Mouse (Mus musculus): ENCODE results near the gene Kat5. TPM values are rescaled to one million over a fixed set of nuclear protein-coding genes. Genes with fewer than 3 reads are reported as not detected.

Kat5 gene
- polyA plus RNA-seq, 1 experiment from 2014 or later = 32.2 TPM

DNA sequence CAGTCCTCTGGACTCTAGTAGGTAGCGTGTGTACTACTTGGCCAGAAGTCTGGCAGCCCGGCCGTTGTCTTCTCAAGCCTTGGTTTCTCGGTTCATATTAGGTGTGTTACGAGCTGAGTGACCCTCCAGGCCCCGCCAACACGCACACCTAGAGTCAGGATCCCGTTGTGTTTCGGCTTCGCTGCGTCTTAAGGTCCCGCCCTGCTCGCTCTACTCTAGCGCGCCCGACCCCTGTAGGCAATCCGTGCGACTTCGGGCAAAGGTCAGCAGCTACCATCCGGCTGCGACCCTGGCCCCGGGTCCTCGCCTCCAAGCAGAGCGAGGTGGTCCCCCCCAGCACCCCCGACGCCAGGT is 42.9 kb downstream of the Kat5 start:
- Histone ChIP-seq H3K27ac (replicated peaks; ENCODE audit: low read depth, low read length) (no peak overlapping the region), H3K9me3 (replicated peaks; ENCODE audit: control insufficient read depth, low read length) (no peaks in the 10 kb centered on the region), H3K27me3 (ENCODE audit: control insufficient read depth, insufficient read depth, low read length) (peaks cover 20% of the 10 kb centered on the region), H3K4me1 (ENCODE audit: control insufficient read depth, insufficient read depth, low read length) (no peaks in the 10 kb centered on the region; the same call in 1 of the 2 replicates), H3K4me3 (ENCODE audit: low read depth, low read length) (peak overlapping the region; percentile 75), H3K9ac (replicated peaks; ENCODE audit: low read length) (peak overlapping the region; percentile 67), H3K36me3 (replicated peaks; ENCODE audit: control insufficient read depth, insufficient read depth, low read depth, low read length) (no peaks in the 10 kb centered on the region), H3K4me2 (ENCODE audit: low read depth, low read length) (peak overlapping the region; percentile 95)
- peak; percentile 7; the same call in 1 of the 2 replicates for ATAC-seq (replicated peaks; ENCODE audit: insufficient number of reproducible peaks, low FRiP score, low TSS enrichment, low read depth)
- DNase-seq (ENCODE audit: low spot score) = no peak
- 3% methylated on average over 26 of the region's 26 CpGs for WGBS

DNA sequence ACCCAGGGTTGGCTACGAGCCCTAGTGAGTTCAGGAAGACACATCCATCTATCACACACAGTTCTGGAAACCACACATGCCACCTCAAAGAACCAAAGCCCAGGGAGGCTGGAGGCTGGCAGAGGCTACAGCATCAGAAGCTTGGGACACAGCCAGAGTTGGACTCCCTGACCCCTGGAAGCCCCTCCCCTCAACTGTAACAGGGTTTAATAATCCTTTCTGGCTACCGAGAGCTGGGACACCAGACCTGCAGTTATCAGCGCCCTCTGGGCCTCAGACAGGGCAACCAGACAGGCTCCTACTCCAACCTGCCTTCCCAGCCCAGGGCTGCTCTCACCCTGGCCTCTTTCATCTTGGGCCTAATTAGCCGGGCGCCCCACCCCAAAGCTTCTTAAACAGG is 43.7 kb downstream of the Kat5 start:
- no peak overlapping the region for H3K27ac ChIP-seq (replicated peaks; ENCODE audit: low read depth, low read length)
- H3K9ac ChIP-seq (replicated peaks; ENCODE audit: low read length) = no peak overlapping the region
- no peak for DNase-seq (ENCODE audit: low spot score)
- H3K27me3 ChIP-seq (ENCODE audit: control insufficient read depth, insufficient read depth, low read length) = peaks cover 28% of the 10 kb centered on the region
- no peak overlapping the region for H3K4me2 ChIP-seq (ENCODE audit: low read depth, low read length)
- no peaks in the 10 kb centered on the region for H3K9me3 ChIP-seq (replicated peaks; ENCODE audit: control insufficient read depth, low read length)
- no peaks in the 10 kb centered on the region for H3K36me3 ChIP-seq (replicated peaks; ENCODE audit: control insufficient read depth, insufficient read depth, low read depth, low read length)
- WGBS = 55% methylated on average over 5 of the region's 5 CpGs
- H3K4me3 ChIP-seq (ENCODE audit: low read depth, low read length) = no peak overlapping the region
- no peak for ATAC-seq (replicated peaks; ENCODE audit: insufficient number of reproducible peaks, low FRiP score, low TSS enrichment, low read depth)
- no peaks in the 10 kb centered on the region; the same call in 1 of the 2 replicates for H3K4me1 ChIP-seq (ENCODE audit: control insufficient read depth, insufficient read depth, low read length)

DNA sequence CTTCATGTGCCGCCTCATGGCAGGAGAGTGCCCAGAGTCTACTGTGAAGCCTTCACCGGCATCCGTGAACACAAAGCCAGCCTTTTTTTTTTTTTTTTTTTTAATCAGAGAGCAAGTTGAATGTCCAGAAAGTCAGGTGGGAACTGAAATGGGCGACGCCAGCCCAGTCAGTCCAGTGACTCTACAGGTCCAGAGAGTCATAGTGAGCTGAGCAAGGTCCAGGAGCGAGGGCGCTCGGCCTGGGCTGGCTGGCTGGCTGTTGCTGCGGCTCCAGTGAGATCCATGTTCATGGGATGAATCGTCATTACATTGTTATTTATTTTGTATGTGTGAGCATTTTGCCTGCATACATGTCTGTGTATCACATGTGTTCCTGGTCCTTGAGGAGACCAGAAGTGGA is 47.3 kb downstream of the Kat5 start:
- no peak for DNase-seq (ENCODE audit: low spot score)

DNA sequence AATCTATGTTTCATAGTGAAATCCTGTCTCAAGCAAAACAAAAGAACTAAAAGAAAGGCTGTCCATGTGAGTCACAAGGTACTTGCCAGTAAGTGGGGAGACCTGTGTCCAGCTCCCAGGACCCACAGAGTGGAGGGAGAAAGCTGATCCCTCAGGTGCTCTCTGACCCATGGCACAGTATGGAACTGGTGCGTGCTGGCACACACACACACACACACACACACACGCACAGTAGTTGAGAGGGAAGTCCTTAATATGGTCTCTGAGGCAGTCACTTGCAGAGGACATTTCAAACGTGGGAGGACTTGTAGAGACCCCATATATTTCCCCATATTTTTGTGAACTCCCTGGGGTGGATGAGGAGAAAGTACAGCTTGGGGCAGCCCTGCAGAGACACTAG is 48.2 kb downstream of the Kat5 start:
- no peak overlapping the region for H3K9ac ChIP-seq (replicated peaks; ENCODE audit: low read length)
- no peak overlapping the region for H3K27ac ChIP-seq (replicated peaks; ENCODE audit: low read depth, low read length)
- H3K36me3 ChIP-seq (replicated peaks; ENCODE audit: control insufficient read depth, insufficient read depth, low read depth, low read length) = no peaks in the 10 kb centered on the region
- no peak overlapping the region for H3K4me2 ChIP-seq (ENCODE audit: low read depth, low read length)
- DNase-seq (ENCODE audit: low spot score) = no peak
- no peak for ATAC-seq (replicated peaks; ENCODE audit: insufficient number of reproducible peaks, low FRiP score, low TSS enrichment, low read depth)
- 0 out of 2 replicates have a peak, but pooled peaks cover 2% of the 10 kb centered on the region for H3K4me1 ChIP-seq (ENCODE audit: control insufficient read depth, insufficient read depth, low read length)
- H3K27me3 ChIP-seq (ENCODE audit: control insufficient read depth, insufficient read depth, low read length) = peaks cover 67% of the 10 kb centered on the region
- no peaks in the 10 kb centered on the region for H3K9me3 ChIP-seq (replicated peaks; ENCODE audit: control insufficient read depth, low read length)
- H3K4me3 ChIP-seq (ENCODE audit: low read depth, low read length) = no peak overlapping the region
- WGBS = 69% methylated on average over 3 of the region's 3 CpGs

More for the DNA sequence above, 47.3 kb downstream of the Kat5 start:
- WGBS = 87% methylated on average over 10 of the region's 10 CpGs
- H3K27me3 ChIP-seq (ENCODE audit: control insufficient read depth, insufficient read depth, low read length) = peaks cover 63% of the 10 kb centered on the region
- H3K36me3 ChIP-seq (replicated peaks; ENCODE audit: control insufficient read depth, insufficient read depth, low read depth, low read length) = no peaks in the 10 kb centered on the region
- ATAC-seq (replicated peaks; ENCODE audit: insufficient number of reproducible peaks, low FRiP score, low TSS enrichment, low read depth) = no peak
- H3K27ac ChIP-seq (replicated peaks; ENCODE audit: low read depth, low read length) = no peak overlapping the region
- no peaks in the 10 kb centered on the region for H3K9me3 ChIP-seq (replicated peaks; ENCODE audit: control insufficient read depth, low read length)
- H3K4me1 ChIP-seq (ENCODE audit: control insufficient read depth, insufficient read depth, low read length) = 0 out of 2 replicates have a peak, but pooled peaks cover 2% of the 10 kb centered on the region
- H3K9ac ChIP-seq (replicated peaks; ENCODE audit: low read length) = no peak overlapping the region
- H3K4me2 ChIP-seq (ENCODE audit: low read depth, low read length) = no peak overlapping the region
- H3K4me3 ChIP-seq (ENCODE audit: low read depth, low read length) = no peak overlapping the region

DNA sequence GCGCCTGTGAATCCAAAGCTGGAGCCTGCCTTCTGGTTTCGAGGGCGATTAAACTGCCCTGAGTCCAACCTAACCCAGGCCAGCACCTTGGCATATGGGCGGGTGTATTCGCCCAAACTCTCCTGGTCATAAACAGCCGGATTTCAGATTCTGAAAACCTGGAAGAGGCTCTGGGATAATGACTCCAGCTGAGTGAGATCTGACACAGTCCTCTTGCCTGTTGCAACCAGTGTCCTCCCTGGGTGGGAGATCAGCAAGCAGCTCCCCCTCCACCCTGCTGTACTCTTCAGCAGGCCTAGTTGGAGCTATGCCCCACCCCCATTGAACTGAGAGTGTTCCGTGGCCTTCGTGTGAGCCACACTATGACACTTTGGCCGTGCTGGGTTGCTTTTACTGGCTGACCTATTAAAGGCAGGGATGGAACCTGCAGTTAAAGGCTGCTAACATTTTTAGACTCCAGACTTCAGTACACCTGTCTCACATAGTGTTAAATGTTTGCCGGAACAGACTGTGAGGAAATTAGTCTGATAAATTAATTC is 48.7 kb downstream of the Kat5 start:
- no peak overlapping the region for H3K9ac ChIP-seq (replicated peaks; ENCODE audit: low read length)
- WGBS = 14% methylated on average over 10 of the region's 10 CpGs
- no peak for ATAC-seq (replicated peaks; ENCODE audit: insufficient number of reproducible peaks, low FRiP score, low TSS enrichment, low read depth)

DNA sequence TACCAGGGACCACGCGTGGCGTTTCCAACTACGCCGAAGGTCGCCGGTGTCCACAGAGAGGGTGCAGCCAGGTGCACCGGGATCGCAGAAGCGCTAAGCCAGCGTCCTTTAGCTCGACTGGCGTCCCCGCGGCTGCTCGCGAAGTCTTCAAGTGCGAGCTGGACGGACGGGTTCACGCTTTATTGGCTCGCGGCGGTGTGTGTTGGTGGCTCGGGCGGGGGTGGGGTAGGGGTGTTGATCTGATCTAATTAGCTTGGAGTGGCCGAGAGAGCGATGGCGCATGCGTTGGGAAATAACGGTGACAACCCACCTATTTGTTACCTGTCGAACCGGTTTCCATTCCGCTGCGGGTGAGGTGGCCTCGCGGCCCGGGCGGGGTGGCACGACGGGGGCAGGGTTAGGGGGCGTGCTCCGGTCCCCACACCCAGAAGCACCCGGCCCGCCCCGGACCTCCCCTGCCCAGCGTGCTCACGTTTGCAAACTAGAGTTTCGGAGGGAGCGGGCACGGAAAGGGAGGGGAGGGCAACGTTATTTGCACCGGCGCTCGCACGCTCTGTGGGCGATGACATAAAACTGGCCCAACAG is 49.5 kb downstream of the Kat5 start, which contains the start of gene Ovol1:
Gene Ovol1, minus strand, starts transcription at position 190 of the 585 bp plus-strand sequence.
- Histone ChIP-seq H3K9me3 (replicated peaks; ENCODE audit: control insufficient read depth, low read length) (no peaks in the 10 kb centered on the region), H3K36me3 (replicated peaks; ENCODE audit: control insufficient read depth, insufficient read depth, low read depth, low read length) (no peaks in the 10 kb centered on the region), H3K27me3 (ENCODE audit: control insufficient read depth, insufficient read depth, low read length) (peaks cover 64% of the 10 kb centered on the region), H3K4me1 (ENCODE audit: control insufficient read depth, insufficient read depth, low read length) (0 out of 2 replicates have a peak, but pooled peaks cover 2% of the 10 kb centered on the region), H3K4me3 (ENCODE audit: low read depth, low read length) (peak within 1 kb of the TSS; percentile 26), H3K27ac (replicated peaks; ENCODE audit: low read depth, low read length) (no peak within 1 kb of the TSS), H3K4me2 (ENCODE audit: low read depth, low read length) (peak within 1 kb of the TSS; percentile 71), H3K9ac (replicated peaks; ENCODE audit: low read length) (0 out of 2 replicates have a peak within 1 kb of the TSS, but pooled peaks have one; percentile 1)
- 1% methylated on average over 57 of the region's 57 CpGs for WGBS
- DNase-seq (ENCODE audit: low spot score) (peak; percentile 52), ATAC-seq (replicated peaks; ENCODE audit: insufficient number of reproducible peaks, low FRiP score, low TSS enrichment, low read depth) (no peak)

More for the DNA sequence above, 48.7 kb downstream of the Kat5 start:
- H3K27ac ChIP-seq (replicated peaks; ENCODE audit: low read depth, low read length) = no peak overlapping the region
- peaks cover 64% of the 10 kb centered on the region for H3K27me3 ChIP-seq (ENCODE audit: control insufficient read depth, insufficient read depth, low read length)
- H3K9me3 ChIP-seq (replicated peaks; ENCODE audit: control insufficient read depth, low read length) = no peaks in the 10 kb centered on the region
- H3K4me2 ChIP-seq (ENCODE audit: low read depth, low read length) = no peak overlapping the region; the same call in 1 of the 2 replicates
- H3K36me3 ChIP-seq (replicated peaks; ENCODE audit: control insufficient read depth, insufficient read depth, low read depth, low read length) = no peaks in the 10 kb centered on the region
- no peak overlapping the region; the same call in 1 of the 2 replicates for H3K4me3 ChIP-seq (ENCODE audit: low read depth, low read length)
- H3K4me1 ChIP-seq (ENCODE audit: control insufficient read depth, insufficient read depth, low read length) = 0 out of 2 replicates have a peak, but pooled peaks cover 2% of the 10 kb centered on the region
- DNase-seq (ENCODE audit: low spot score) = no peak

DNA sequence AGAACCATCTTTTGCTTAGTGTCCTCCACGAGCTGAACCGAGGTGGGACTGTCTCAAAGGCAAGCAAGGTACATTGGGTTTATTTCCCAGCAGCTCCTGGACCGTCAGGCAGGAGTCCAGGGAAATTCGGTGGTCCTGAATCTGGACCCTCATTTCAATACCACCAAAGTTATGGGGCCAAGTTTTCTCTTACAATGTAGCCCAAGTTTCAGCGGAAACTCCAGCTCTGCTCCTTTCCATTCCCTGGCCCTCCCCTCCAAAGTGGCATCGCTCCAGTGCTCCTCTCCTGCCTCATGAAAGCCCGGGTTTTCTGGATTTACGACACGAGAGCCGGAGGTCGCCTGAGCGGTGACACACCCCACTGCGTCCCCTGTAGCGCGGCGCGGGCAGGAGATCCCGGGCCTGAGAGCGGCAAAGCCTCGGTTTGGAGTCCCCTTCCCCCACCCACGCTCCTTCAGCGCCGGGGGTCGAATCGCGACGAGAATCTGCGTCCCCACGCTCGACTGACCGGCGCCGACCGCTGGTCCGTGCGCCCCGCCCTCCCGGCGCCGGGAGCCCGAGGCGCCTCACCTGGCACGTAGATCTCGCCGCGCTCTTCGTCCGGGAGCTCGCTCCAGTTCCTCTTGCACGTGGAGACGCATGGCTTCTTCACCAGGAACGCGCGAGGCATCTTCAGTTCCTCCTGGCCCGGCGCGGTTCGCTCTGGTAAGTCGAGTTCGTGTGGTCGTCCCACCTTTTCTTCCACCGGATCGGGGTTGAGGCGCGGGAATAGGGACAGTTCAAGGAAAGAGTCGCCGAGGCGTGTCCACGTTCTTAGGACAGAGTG is 50.2 kb downstream of the Kat5 start:
- 0 out of 2 replicates have a peak overlapping the region, but pooled peaks have one; percentile 1 for H3K9ac ChIP-seq (replicated peaks; ENCODE audit: low read length)
- DNase-seq (ENCODE audit: low spot score) = peak; percentile 10
- WGBS = 1% methylated on average over 64 of the region's 69 CpGs

More for the DNA sequence above, 50.2 kb downstream of the Kat5 start:
- no peak overlapping the region for H3K27ac ChIP-seq (replicated peaks; ENCODE audit: low read depth, low read length)
- H3K4me3 ChIP-seq (ENCODE audit: low read depth, low read length) = peak overlapping the region; percentile 26
- no peaks in the 10 kb centered on the region for H3K36me3 ChIP-seq (replicated peaks; ENCODE audit: control insufficient read depth, insufficient read depth, low read depth, low read length)
- ATAC-seq (replicated peaks; ENCODE audit: insufficient number of reproducible peaks, low FRiP score, low TSS enrichment, low read depth) = no peak
- 0 out of 2 replicates have a peak, but pooled peaks cover 2% of the 10 kb centered on the region for H3K4me1 ChIP-seq (ENCODE audit: control insufficient read depth, insufficient read depth, low read length)
- H3K9me3 ChIP-seq (replicated peaks; ENCODE audit: control insufficient read depth, low read length) = no peaks in the 10 kb centered on the region
- peaks cover 64% of the 10 kb centered on the region for H3K27me3 ChIP-seq (ENCODE audit: control insufficient read depth, insufficient read depth, low read length)
- peak overlapping the region; percentile 71 for H3K4me2 ChIP-seq (ENCODE audit: low read depth, low read length)
